ENCODE assay signal across 31 mouse cellular contexts in genomic region chr11:85222561-85222960, GRCm38 (mm10). TPM values are rescaled to one million over a fixed set of nuclear protein-coding genes. Genes with fewer than 3 reads are reported as not detected.
DNase-seq lines count a peak whose midpoint lies in the region; ATAC-seq lines count a peak whose summit lies in the region.
"Had no signal": no experiment of that assay in that cellular context is flagged by ENCODE, and none has a peak within 500 bp of the region (broad histone marks: within the 10 kb centered on the region; RNA-seq: fewer than 3 reads in every experiment).

No protein-coding gene starts in this region.

- H3K27ac ChIP-seq in kidney, embryonic 16.5 days (ENCODE audit: low read length) = no peak overlapping the region
- H3K27ac ChIP-seq: embryonic facial prominence, embryonic 12.5 days; embryonic facial prominence, embryonic 15.5 days; gastrocnemius, adult 2 months; heart, embryonic 10.5 days; heart, embryonic 13.5 days; hindbrain, embryonic 14.5 days had no signal

- H3K9me3 ChIP-seq in kidney, embryonic 16.5 days (ENCODE audit: low read length) = no peaks in the 10 kb centered on the region
- H3K9me3 ChIP-seq: embryonic facial prominence, embryonic 12.5 days; embryonic facial prominence, embryonic 15.5 days; G1E; heart, embryonic 10.5 days; heart, embryonic 13.5 days had no signal

- no peaks in the 10 kb centered on the region for H3K27me3 ChIP-seq in kidney, embryonic 16.5 days (ENCODE audit: insufficient read depth, low read length)
- H3K27me3 ChIP-seq: CH12.LX; embryonic facial prominence, embryonic 12.5 days; embryonic facial prominence, embryonic 15.5 days; heart, embryonic 13.5 days; Patski had no signal

- no peak overlapping the region for H3K4me3 ChIP-seq in kidney, embryonic 16.5 days (ENCODE audit: low read length)
- H3K4me3 ChIP-seq: embryonic facial prominence, embryonic 12.5 days; embryonic facial prominence, embryonic 15.5 days; gastrocnemius, adult 2 months; heart, embryonic 10.5 days; heart, embryonic 13.5 days had no signal

- peak; percentile 32 for DNase-seq in kidney, adult 11 months
- no peak for DNase-seq in kidney, postnatal 4 days
- DNase-seq in kidney, adult 8-10 months = peak; percentile 31 to 43
- DNase-seq in kidney, adult 9 months = peak; percentile 70
- DNase-seq in kidney, postnatal 14 days = peak; percentile 18
- DNase-seq in spleen, postnatal 10 days (ENCODE audit: low spot score in 2 of 2) = no peak
- DNase-seq: adrenal gland, postnatal 10 days; adrenal gland, postnatal 36 days; B cell, adult 2 months; cerebellum, adult 18-20 months; cerebellum, adult 9-10 months; cerebellum, postnatal 14 days; forebrain, postnatal 0 days; gastrocnemius, adult 2 months; gastrocnemius, postnatal 14 days; heart, adult 18-20 months; heart, postnatal 14 days; heart, postnatal 4 days had no signal

- no peak overlapping the region for H3K9ac ChIP-seq in kidney, embryonic 16.5 days (replicated peaks; ENCODE audit: low read length)
- H3K9ac ChIP-seq: embryonic facial prominence, embryonic 12.5 days; embryonic facial prominence, embryonic 15.5 days; forebrain, postnatal 0 days; heart, embryonic 13.5 days; hindbrain, embryonic 14.5 days had no signal

- ATAC-seq in kidney, embryonic 16.5 days (ENCODE audit: low FRiP score, low TSS enrichment) = no peak
- ATAC-seq: forebrain, embryonic 14.5 days; forebrain, postnatal 0 days had no signal

- 96% methylated on average over 6 of the region's 6 CpGs for WGBS in kidney, embryonic 16.5 days

- H3K4me1 ChIP-seq in kidney, embryonic 16.5 days (ENCODE audit: insufficient read depth, low read length) = no peaks in the 10 kb centered on the region
- H3K4me1 ChIP-seq: embryonic facial prominence, embryonic 12.5 days; embryonic facial prominence, embryonic 15.5 days; heart, embryonic 10.5 days had no signal

- H3K36me3 ChIP-seq in kidney, embryonic 16.5 days (ENCODE audit: insufficient read depth, low read length) = peaks cover 16% of the 10 kb centered on the region; the same call in 1 of the 2 replicates

- H3K4me2 ChIP-seq in kidney, embryonic 16.5 days (replicated peaks; ENCODE audit: low read depth, low read length) = no peak overlapping the region
- H3K4me2 ChIP-seq: embryonic facial prominence, embryonic 12.5 days; embryonic facial prominence, embryonic 15.5 days; heart, embryonic 13.5 days; hindbrain, embryonic 14.5 days had no signal

RNA-seq across cellular contexts. Expression of gene Appbp2, which starts 12.4 kb away (rescaled TPM):
- polyA plus RNA-seq in kidney, embryonic 16.5 days (2015; fragmentation: Nextera tagmentation; extraction: Ambion mirVana) = 44.8 and 44.9 TPM in 2 replicates

RNA-seq across cellular contexts. Expression of gene 1700125H20Rik, which starts 52.4 kb away (rescaled TPM):
- polyA plus RNA-seq in kidney, embryonic 16.5 days (2015; fragmentation: Nextera tagmentation; extraction: Ambion mirVana) = not detected in 2 replicates
- polyA plus RNA-seq: forebrain, embryonic 11.5 days; frontal cortex, adult 2 months; G1E; heart, embryonic 10.5 days; heart, embryonic 16.5 days had no signal

Comparison
In these comparisons a context has a peak if more than half of its experiments do, and no peak if none do; other contexts are left out.
1. DNase-seq: peak in kidney, adult 11 months (single experiment), kidney, adult 8-10 months (2 of 2), kidney, adult 9 months (single experiment) and kidney, postnatal 14 days (single experiment); none in kidney, postnatal 4 days (0 of 2) and spleen, postnatal 10 days (0 of 2).